Mouse (Mus musculus): Measurements from ENCODE around the gene Olfr965. TPM values are rescaled to one million over a fixed set of nuclear protein-coding genes. Genes with fewer than 3 reads are reported as not detected.

Olfr965 gene
- polyA plus RNA-seq, 1 experiment: not detected

GRCm38 (mm10) chr9:39746428-39746827, 35.3 kb downstream of the Olfr965 start:
- Histone ChIP-seq H3K36me3 (ENCODE audit: control insufficient read depth, insufficient read depth) (no peaks in the 10 kb centered on the region), H3K27me3 (ENCODE audit: control insufficient read depth, insufficient read depth, insufficient read length) (no peaks in the 10 kb centered on the region), H3K79me3 (ENCODE audit: low read depth) (no peaks in the 10 kb centered on the region), H3K4me3 (ENCODE audit: insufficient read depth, poor library complexity, severe bottlenecking) (no peak overlapping the region), H3ac (ENCODE audit: control insufficient read depth, insufficient read length, low read depth) (no peak overlapping the region), H3K79me2 (ENCODE audit: control insufficient read depth, insufficient read depth) (no peaks in the 10 kb centered on the region)
- TF ChIP-seq CEBPB (IDR thresholded peaks at IDR 0.05; ENCODE audit: low read depth) (no peak), MYOD1 (IDR thresholded peaks at IDR 0.05; ENCODE audit: control insufficient read depth, insufficient read length, low read depth) (no peak), MAX (IDR thresholded peaks at IDR 0.05) (no peak), CTCF (IDR thresholded peaks at IDR 0.05; ENCODE audit: control insufficient read depth, insufficient read depth, insufficient read length) (no peak), FOSL1 (IDR thresholded peaks at IDR 0.05; ENCODE audit: insufficient read depth, low read length, poor library complexity, severe bottlenecking) (no peak), MYOG (IDR thresholded peaks at IDR 0.05; ENCODE audit: control insufficient read depth, extremely low read depth, insufficient read length) (no peak), USF1 (IDR thresholded peaks at IDR 0.05; ENCODE audit: low read depth) (no peak)

Other genes starting within 250 kb of the Olfr965 start
- gene Olfr955, start 239.4 kb upstream of the Olfr965 start, polyA plus RNA-seq (2012; fragmentation: generic; extraction: Trizol): not detected
- gene Olfr44, start 217.4 kb upstream of the Olfr965 start, polyA plus RNA-seq (2012; fragmentation: generic; extraction: Trizol): not detected
- not detected for gene Olfr957, start 195.5 kb upstream of the Olfr965 start, polyA plus RNA-seq (2012; fragmentation: generic; extraction: Trizol)
- not detected for gene Olfr958, start 157.3 kb upstream of the Olfr965 start, polyA plus RNA-seq (2012; fragmentation: generic; extraction: Trizol)
- gene Olfr959, start 135.8 kb upstream of the Olfr965 start, polyA plus RNA-seq (2012; fragmentation: generic; extraction: Trizol): not detected
- gene AW551984, start 107.0 kb upstream of the Olfr965 start, polyA plus RNA-seq (2012; fragmentation: generic; extraction: Trizol): not detected
- not detected for gene Olfr148, start 100.7 kb upstream of the Olfr965 start, polyA plus RNA-seq (2012; fragmentation: generic; extraction: Trizol)
- gene Olfr960, start 90.0 kb upstream of the Olfr965 start, polyA plus RNA-seq (2012; fragmentation: generic; extraction: Trizol): not detected
- gene Olfr961, start 66.3 kb upstream of the Olfr965 start, polyA plus RNA-seq (2012; fragmentation: generic; extraction: Trizol): not detected
- not detected for gene Olfr963, start 44.1 kb upstream of the Olfr965 start, polyA plus RNA-seq (2012; fragmentation: generic; extraction: Trizol)
- gene Olfr149, start 4.2 kb upstream of the Olfr965 start, polyA plus RNA-seq (2012; fragmentation: generic; extraction: Trizol): 0.04 TPM
- not detected for gene Olfr150, start 19.6 kb downstream of the Olfr965 start, polyA plus RNA-seq (2012; fragmentation: generic; extraction: Trizol)
- not detected for gene Olfr967, start 34.9 kb downstream of the Olfr965 start, polyA plus RNA-seq (2012; fragmentation: generic; extraction: Trizol)
- not detected for gene Olfr968, start 71.9 kb downstream of the Olfr965 start, polyA plus RNA-seq (2012; fragmentation: generic; extraction: Trizol)
- not detected for gene Olfr969, start 79.6 kb downstream of the Olfr965 start, polyA plus RNA-seq (2012; fragmentation: generic; extraction: Trizol)
- not detected for gene Olfr970, start 97.5 kb downstream of the Olfr965 start, polyA plus RNA-seq (2012; fragmentation: generic; extraction: Trizol)
- gene Olfr971, start 125.5 kb downstream of the Olfr965 start, polyA plus RNA-seq (2012; fragmentation: generic; extraction: Trizol): not detected
- gene Olfr972, start 155.1 kb downstream of the Olfr965 start, polyA plus RNA-seq (2012; fragmentation: generic; extraction: Trizol): not detected
- gene Olfr229, start 196.0 kb downstream of the Olfr965 start, polyA plus RNA-seq (2012; fragmentation: generic; extraction: Trizol): not detected
- gene Olfr974, start 226.1 kb downstream of the Olfr965 start, polyA plus RNA-seq (2012; fragmentation: generic; extraction: Trizol): not detected
- gene Olfr975, start 240.7 kb downstream of the Olfr965 start, polyA plus RNA-seq (2012; fragmentation: generic; extraction: Trizol): not detected
- gene Olfr976, start 249.8 kb downstream of the Olfr965 start, polyA plus RNA-seq (2012; fragmentation: generic; extraction: Trizol): not detected

All from C2C12 (cell line).